Mouse (Mus musculus) stomach, embryonic 16.5 days (tissue): ENCODE data around the gene Ncl. TPM values are rescaled to one million over a fixed set of nuclear protein-coding genes. Genes with fewer than 3 reads are reported as not detected.

ENCODE experiments used
- ATAC-seq: fragments of 200-750 bp; cut with Nextera tagmentation; 2 replicates; pipeline ENCODE4 v1.8.0; 2017; ENCODE audit warnings: moderate number of reproducible peaks, moderate TSS enrichment; ENCODE audit not compliant: insufficient read depth, low FRiP score
- H3K27ac ChIP-seq: fragments of 300-500 bp; sonication (generic); 2 replicates; pipeline ENCODE4 v1.5.1; 2014; ENCODE audit warnings: low read length
- H3K27me3 ChIP-seq: fragments of 300-500 bp; sonication (generic); 2 replicates; pipeline ENCODE4 v1.6.1; 2014; ENCODE audit warnings: low read length, control low read depth, mixed read lengths; ENCODE audit not compliant: control insufficient read depth, insufficient read depth
- H3K36me3 ChIP-seq: fragments of 300-500 bp; sonication (generic); 2 replicates; pipeline ENCODE4 v1.6.1; 2014; ENCODE audit warnings: low read length; ENCODE audit not compliant: control insufficient read depth, insufficient read depth
- H3K4me1 ChIP-seq: fragments of 300-500 bp; sonication (generic); 2 replicates; pipeline ENCODE4 v1.6.1; 2014; ENCODE audit warnings: low read length, control low read depth, mixed read lengths; ENCODE audit not compliant: control insufficient read depth, insufficient read depth
- H3K4me2 ChIP-seq: fragments of 300-500 bp; sonication (generic); 2 replicates; pipeline ENCODE4 v1.6.1; 2014; ENCODE audit warnings: low read depth, low read length, mixed read lengths
- H3K4me3 ChIP-seq: fragments of 300-500 bp; sonication (generic); replicated peaks from 2 replicates; pipeline ENCODE4 v1.5.1; 2014; ENCODE audit warnings: mild to moderate bottlenecking, low read length
- H3K9ac ChIP-seq: fragments of 300-500 bp; sonication (generic); 2 replicates; pipeline ENCODE4 v1.6.1; 2014; ENCODE audit warnings: low read length
- H3K9me3 ChIP-seq: fragments of 300-500 bp; sonication (generic); replicated peaks from 2 replicates; pipeline ENCODE4 v1.6.1; 2016; ENCODE audit warnings: low read length, control low read depth; ENCODE audit not compliant: control insufficient read depth
- WGBS: fragments of 180-500 bp; shearing (Covaris S2); extraction: QIAGEN DNeasy Blood & Tissue Kit; methylation state at CpG from one replicate; pipeline ENCODE4 v1.1.7; 2014; 5-methylcytosine and 5-hydroxymethylcytosine counted together
- polyA plus RNA-seq: library from polyadenylated mRNA; unstranded; fragments of >200 nt; fragmentation: Nextera tagmentation; extraction: Ambion mirVana; gene quantifications from 2 replicates; pipeline ENCODE4 v1.2.1, GENCODE M21; 2015

Ncl gene
- polyA plus RNA-seq, result 346 and 382 TPM in 2 replicates

DNA sequence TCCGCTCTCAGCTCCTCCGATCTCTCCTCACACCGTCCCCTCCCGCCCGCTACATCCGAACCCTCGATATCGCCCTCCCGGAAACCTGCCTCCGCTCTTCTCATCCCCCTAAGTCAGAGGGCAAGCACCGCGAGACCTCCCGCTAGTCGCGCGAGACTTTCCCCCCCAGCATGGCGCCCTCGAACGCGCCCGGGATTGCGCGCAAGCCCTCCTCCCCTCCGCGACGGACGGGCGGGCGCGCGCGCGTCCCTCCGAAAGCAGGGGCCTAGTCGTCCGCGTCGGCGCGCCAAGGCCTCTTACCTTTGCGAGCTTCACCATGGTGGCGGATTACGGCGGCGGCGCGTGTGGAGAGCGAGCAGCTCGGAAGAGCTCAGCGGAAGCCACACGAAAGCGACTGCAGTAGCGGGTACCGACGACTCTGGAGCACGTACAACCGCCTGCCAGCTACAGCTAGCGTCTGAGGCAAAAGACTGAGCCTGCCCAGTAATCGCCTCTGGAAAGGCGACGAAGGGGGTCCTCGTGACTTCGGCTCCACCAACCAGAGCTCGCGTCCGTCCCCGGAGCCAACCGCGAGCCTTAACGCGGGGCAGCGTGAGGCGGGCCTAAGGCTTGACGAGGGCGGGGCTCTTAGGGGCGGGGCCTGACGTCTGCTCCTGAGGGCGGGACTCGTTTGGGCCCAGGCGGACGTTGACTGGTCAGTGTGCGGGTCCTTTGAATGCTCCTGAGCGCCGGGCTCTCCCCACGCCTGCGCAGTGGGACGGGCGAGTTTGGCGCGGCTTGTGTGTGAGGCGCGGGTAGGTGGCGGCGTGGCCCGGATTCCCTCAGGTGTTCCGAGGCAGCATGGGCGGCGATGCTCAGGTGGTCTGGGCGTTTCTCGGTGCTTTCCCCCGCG lies at the start of gene Ncl:
Gene Ncl (minus strand): TSS at position 495 of the 892 bp plus-strand sequence.
- Histone ChIP-seq H3K27ac (peak within 1 kb of the TSS; percentile 99), H3K4me2 (peak within 1 kb of the TSS; percentile 88), H3K36me3 (peaks cover 23% of the 10 kb centered on the region; the same call in 1 of the 2 replicates), H3K9me3 (no peaks in the 10 kb centered on the region), H3K9ac (peak within 1 kb of the TSS; percentile 95), H3K27me3 (no peaks in the 10 kb centered on the region), H3K4me1 (peaks cover 19% of the 10 kb centered on the region), H3K4me3 (peak within 1 kb of the TSS; percentile 81)
- ATAC-seq, result peak; percentile 99
- under 1% methylated on average over 102 of the region's 102 CpGs for WGBS

DNA sequence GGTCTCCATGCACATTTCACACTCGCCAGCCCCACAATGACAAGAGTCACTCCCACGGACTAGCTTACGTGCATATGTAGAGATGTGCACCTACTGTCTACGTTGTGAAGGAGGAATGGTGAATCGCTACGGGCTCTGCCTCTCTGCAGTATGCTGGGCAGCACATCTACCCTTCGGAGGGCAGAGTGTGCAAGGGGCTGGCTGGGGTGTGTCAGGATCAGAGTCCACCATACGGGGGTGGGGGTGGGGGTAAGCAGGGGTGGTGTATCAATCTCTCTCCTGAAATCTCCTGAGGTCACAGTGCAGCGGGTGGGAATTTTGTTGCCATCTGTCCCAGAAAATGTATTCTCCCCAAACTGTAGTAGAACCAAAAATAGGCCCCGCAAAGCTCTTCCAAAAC lies 49.3 kb upstream of the Ncl start:
- Histone ChIP-seq H3K36me3 (no peaks in the 10 kb centered on the region), H3K27me3 (no peaks in the 10 kb centered on the region), H3K4me1 (0 out of 2 replicates have a peak, but pooled peaks cover 3% of the 10 kb centered on the region), H3K9ac (no peak overlapping the region), H3K4me3 (no peak overlapping the region), H3K27ac (no peak overlapping the region), H3K9me3 (peaks cover 3% of the 10 kb centered on the region; the same call in 1 of the 2 replicates), H3K4me2 (no peak overlapping the region)
- ATAC-seq, result no peak
- 75% methylated on average over 10 of the region's 10 CpGs for WGBS

DNA sequence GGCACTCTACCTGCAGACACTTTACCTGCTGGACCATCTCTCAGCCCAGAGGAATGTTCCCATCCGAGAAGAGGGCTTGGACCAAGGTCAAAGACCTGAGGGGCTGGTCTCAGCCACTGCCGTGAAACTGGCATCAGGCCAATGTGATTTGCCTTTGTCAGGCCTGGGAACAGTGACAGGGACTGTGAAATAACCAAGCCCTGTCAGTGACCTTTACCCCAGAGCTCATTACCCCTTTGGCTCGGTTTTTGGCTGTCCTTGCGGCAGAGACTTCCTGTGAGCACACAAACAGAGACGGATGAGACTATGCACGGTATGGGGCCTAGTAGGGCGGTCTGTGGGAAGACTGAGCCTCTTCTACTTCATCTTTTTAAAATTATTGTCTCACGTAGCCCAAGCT lies 47.7 kb upstream of the Ncl start:
- H3K36me3 ChIP-seq, result no peaks in the 10 kb centered on the region
- WGBS, result 51% methylated on average over 8 of the region's 8 CpGs
- no peak overlapping the region for H3K4me2 ChIP-seq
- H3K9ac ChIP-seq, result no peak overlapping the region
- no peaks in the 10 kb centered on the region for H3K27me3 ChIP-seq
- no peak overlapping the region for H3K4me3 ChIP-seq
- H3K27ac ChIP-seq, result no peak overlapping the region
- 0 out of 2 replicates have a peak, but pooled peaks cover 3% of the 10 kb centered on the region for H3K4me1 ChIP-seq
- H3K9me3 ChIP-seq, result peaks cover 3% of the 10 kb centered on the region; the same call in 1 of the 2 replicates
- peak; percentile 56; the same call in 1 of the 2 replicates for ATAC-seq

DNA sequence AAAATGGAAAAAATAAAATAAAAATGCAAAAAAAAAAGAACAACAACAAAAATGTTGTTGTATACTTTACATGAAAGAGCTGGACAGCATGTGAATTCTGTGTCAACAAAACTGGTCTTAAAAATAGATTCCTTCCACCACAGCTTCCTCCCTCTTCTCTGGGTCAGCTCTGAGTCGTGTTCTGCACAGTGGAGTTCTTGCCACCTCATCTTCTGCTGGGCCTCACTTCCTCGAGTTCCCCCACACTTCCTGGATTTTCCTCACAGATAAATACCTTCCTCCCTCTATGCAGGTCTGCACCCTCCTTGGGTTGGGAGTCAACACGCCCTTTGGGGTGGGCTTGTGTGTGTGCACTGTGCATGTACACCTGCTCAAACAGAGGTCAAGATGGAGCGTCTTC lies 47.1 kb upstream of the Ncl start:
- Histone ChIP-seq H3K36me3 (no peaks in the 10 kb centered on the region), H3K4me1 (0 out of 2 replicates have a peak, but pooled peaks cover 3% of the 10 kb centered on the region), H3K9me3 (peaks cover 3% of the 10 kb centered on the region; the same call in 1 of the 2 replicates), H3K4me2 (no peak overlapping the region), H3K4me3 (no peak overlapping the region), H3K27ac (no peak overlapping the region), H3K9ac (no peak overlapping the region), H3K27me3 (no peaks in the 10 kb centered on the region)
- ATAC-seq, result no peak
- WGBS, result 65% methylated on average over 4 of the region's 4 CpGs

DNA sequence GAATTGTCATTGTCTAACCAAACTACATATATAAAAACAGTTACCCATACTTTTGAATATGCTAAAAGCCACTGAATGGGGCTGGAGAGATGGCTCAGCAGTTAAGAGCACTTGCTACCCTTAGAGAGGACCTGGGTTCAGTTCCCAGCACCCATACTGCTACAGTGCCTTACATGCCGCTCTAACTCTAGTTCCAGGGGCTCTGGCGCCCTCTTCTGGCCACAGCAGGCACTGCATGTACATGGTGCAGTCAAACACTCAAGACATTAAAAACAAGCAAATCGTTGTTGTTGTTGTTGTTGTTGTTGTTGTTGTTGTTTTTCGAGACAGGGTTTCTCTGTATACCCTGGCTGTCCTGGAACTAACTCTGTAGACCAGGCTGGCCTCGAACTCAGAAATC lies 45.6 kb upstream of the Ncl start:
- no peak overlapping the region for H3K4me3 ChIP-seq
- H3K27ac ChIP-seq, result no peak overlapping the region
- no peaks in the 10 kb centered on the region for H3K36me3 ChIP-seq
- no peak overlapping the region for H3K9ac ChIP-seq
- 57% methylated on average over 5 of the region's 5 CpGs for WGBS
- no peak overlapping the region for H3K4me2 ChIP-seq
- 0 out of 2 replicates have a peak, but pooled peaks cover 3% of the 10 kb centered on the region for H3K4me1 ChIP-seq
- no peak for ATAC-seq
- no peaks in the 10 kb centered on the region for H3K27me3 ChIP-seq
- peaks cover 3% of the 10 kb centered on the region; the same call in 1 of the 2 replicates for H3K9me3 ChIP-seq

DNA sequence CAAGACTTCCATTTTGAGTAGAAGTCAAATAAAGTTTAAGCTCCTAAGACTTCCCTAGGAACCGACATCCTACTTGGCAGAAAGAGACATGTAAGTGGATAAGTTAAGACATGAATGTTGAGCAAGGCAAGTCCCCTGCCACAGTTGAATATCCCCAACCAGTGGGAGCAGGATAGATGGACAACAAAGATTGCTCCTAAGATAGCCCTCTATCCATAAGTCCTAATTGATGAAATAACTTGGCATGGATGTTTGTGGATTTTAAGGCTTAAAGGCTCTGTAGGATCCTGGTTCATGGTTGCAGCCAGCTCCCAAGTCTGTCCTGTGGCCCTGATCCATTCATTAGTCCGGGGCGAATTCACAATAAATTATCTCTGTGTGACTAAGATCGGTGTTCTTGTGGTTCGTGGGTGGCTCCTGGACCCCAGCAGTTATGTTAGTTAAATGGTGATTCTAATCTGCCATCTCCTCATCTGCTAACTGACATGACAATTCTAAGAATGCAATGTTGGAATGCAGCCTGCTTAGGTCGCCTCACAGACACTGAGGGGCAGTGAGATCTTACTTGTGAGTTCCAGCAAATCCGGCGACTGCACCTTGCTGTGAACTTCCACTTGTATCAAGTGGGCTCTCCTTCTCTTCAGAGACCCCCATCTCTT lies 41.0 kb upstream of the Ncl start:
- Histone ChIP-seq H3K4me3 (no peak overlapping the region), H3K36me3 (no peaks in the 10 kb centered on the region), H3K4me1 (peaks cover 5% of the 10 kb centered on the region; the same call in 1 of the 2 replicates), H3K27me3 (no peaks in the 10 kb centered on the region), H3K9me3 (peaks cover 3% of the 10 kb centered on the region; the same call in 1 of the 2 replicates), H3K27ac (no peak overlapping the region), H3K4me2 (no peak overlapping the region), H3K9ac (no peak overlapping the region)
- no peak for ATAC-seq
- WGBS, result 49% methylated on average over 8 of the region's 8 CpGs

DNA sequence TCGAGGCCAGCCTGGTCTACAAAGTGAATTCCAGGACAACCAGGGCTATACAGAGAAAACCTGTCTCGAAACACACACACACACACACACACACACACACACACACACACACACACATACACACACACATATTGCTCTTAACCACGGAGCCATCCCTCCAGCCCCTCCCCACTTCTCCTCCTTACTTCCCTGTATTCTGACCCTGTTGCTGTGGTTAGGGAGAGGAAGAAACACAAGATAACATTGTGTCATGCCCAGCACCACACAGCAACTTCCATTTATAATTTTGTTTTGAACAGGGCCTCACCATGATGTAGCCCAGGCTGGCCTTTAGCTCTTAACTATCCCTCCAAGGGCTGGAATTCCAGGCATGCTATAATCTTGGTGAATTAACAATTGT lies 40.1 kb upstream of the Ncl start:
- WGBS, result 80% methylated on average over 3 of the region's 3 CpGs
- Histone ChIP-seq H3K27ac (no peak overlapping the region), H3K9ac (no peak overlapping the region), H3K4me3 (no peak overlapping the region), H3K36me3 (no peaks in the 10 kb centered on the region), H3K4me2 (no peak overlapping the region), H3K27me3 (no peaks in the 10 kb centered on the region), H3K9me3 (no peaks in the 10 kb centered on the region), H3K4me1 (peaks cover 5% of the 10 kb centered on the region; the same call in 1 of the 2 replicates)
- ATAC-seq, result no peak

DNA sequence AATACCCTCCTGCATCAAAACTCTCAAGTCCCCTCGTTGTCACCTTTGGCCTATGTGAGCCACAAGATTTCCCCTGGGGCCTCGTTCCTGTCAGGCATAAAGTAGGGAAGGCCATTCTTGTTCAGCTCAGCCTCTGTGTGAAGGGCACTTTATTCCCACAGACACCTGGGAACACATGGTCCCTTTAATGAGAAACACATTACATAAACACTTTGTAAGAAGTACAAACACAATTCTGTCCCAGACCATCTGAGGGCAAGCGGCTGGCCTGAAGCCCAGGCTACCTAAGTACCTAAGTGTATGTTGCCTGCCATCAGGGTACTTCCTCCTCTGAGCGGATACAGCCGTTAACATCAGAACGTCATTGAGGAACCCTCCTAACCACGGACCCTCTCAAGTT lies 39.0 kb upstream of the Ncl start:
- Histone ChIP-seq H3K9ac (no peak overlapping the region; the same call in 1 of the 2 replicates), H3K4me3 (no peak overlapping the region), H3K4me2 (no peak overlapping the region), H3K36me3 (no peaks in the 10 kb centered on the region), H3K27me3 (no peaks in the 10 kb centered on the region), H3K4me1 (peaks cover 5% of the 10 kb centered on the region; the same call in 1 of the 2 replicates), H3K27ac (peak overlapping the region; percentile 3; the same call in 1 of the 2 replicates), H3K9me3 (no peaks in the 10 kb centered on the region)
- 35% methylated on average over 7 of the region's 7 CpGs for WGBS
- ATAC-seq, result no peak

DNA sequence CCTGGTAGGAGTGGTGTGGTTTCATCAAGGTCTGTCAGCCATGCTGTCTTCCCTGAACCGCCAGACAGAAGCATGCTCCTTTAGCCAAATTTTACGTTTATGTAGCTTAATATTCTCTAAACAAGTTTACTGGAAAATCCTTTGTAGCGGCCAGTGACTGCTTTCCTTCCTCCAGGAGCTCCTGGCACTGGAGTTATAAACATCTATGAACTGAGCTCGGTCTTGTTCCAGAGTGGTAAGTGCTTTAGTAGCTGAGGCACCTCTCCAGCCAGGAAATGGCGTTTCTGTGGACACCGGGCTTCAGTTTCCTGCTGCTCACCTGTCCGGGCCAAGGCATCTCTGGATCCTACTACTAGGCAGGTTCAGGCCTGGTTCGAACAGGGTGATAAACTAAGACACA lies 38.4 kb upstream of the Ncl start:
- peaks cover 5% of the 10 kb centered on the region; the same call in 1 of the 2 replicates for H3K4me1 ChIP-seq

More for the DNA sequence above, 38.4 kb upstream of the Ncl start:
- Histone ChIP-seq H3K9me3 (no peaks in the 10 kb centered on the region), H3K4me3 (no peak overlapping the region), H3K4me2 (no peak overlapping the region), H3K27ac (peak overlapping the region; percentile 3; the same call in 1 of the 2 replicates), H3K36me3 (no peaks in the 10 kb centered on the region), H3K27me3 (no peaks in the 10 kb centered on the region), H3K9ac (no peak overlapping the region; the same call in 1 of the 2 replicates)
- no peak for ATAC-seq
- WGBS, result 48% methylated on average over 8 of the region's 8 CpGs
